Mouse (Mus musculus) cerebellum, adult 18-20 months (tissue): ENCODE results near the gene Vegfb.
A peak's percentile ranks its signal among the peaks of the same experiment; 100 is the strongest.

ENCODE experiments used
- DNase-seq, 2 experiments: peaks; one replicate each; pipeline ENCODE4 v3.0.0; 2021

Vegfb gene

DNA sequence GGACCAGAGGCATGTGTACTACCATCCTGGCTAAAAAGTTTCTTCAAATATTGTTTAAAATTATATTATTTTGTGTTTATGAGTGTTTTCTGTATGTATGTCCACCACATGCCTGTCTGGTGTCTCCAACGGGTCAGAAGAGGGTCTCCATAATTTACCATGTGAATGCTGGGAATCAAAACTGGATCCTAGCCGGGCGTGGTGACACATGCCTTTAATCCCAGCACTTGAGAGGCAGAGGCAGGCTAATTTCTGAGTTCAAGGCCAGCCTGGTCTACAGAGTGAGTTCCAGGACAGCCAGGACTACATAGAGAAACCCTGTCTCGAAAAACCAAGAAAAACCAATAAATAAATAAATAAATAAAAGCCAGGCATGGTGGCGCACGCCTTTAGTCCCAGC is 3.7 kb upstream of the Vegfb start:
- peak in 1 of 2 experiments; percentile 9 for DNase-seq

DNA sequence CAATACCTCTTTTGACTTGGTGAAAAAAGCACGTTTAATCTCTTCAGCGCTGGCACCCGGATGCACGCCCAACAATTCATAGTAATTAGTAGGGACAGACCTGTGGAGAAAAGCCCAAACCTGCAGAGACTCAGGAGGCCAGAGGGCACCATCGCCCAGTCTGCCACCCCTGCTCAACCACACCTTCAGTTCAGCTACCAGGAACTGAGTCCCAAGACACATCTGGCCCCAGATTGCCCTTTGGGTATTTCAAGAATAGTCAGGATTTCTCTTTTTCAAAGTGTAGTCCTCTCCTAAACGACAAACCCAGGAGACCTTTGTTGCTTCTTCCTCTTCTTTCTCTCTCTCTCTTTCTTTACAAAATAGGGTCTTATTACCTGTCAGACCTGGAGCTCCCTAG is 3.3 kb upstream of the Vegfb start:
- peak in 1 of 2 experiments; percentile 12 for DNase-seq

DNA sequence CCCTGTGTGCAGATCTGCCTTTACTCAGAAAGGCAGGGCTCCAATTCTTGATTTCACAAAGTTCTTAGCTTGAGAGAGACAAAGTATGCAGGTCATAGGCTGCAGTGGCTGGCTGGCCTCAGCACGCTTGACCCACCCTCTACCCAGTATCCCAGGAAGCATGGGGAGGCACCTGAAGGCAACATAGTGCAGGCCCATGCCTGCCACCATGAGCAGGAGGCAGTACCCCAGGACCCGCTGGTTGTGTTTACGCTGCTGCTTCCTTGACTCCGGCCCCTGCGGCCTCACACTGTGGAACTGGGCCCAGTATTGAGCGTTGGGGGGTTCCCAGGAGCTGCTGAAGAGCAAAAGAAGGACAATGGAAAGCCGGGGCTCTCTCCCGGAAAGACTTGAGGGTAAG is 1.8 kb upstream of the Vegfb start:
- no peak for DNase-seq

DNA sequence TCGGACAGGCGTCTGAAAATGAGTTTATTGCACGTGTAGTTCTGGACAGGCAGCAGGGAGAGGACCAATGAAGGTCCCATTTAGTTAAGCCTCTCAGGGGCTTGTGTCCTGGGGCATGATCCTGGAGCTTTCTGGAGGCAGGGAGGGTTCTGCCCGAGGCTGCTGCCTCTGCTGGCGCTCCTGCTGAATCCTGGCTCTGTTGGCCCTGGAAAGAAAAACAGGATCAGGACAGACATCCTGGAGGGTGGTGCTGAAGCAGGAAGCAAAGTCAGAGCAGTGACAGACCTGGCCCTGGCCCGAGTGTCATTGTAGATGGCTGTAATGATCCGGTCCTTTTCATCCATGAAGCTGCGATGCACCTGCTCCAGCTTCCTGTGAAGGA is 444 bp upstream of the Vegfb start:
- no peak for DNase-seq

DNA sequence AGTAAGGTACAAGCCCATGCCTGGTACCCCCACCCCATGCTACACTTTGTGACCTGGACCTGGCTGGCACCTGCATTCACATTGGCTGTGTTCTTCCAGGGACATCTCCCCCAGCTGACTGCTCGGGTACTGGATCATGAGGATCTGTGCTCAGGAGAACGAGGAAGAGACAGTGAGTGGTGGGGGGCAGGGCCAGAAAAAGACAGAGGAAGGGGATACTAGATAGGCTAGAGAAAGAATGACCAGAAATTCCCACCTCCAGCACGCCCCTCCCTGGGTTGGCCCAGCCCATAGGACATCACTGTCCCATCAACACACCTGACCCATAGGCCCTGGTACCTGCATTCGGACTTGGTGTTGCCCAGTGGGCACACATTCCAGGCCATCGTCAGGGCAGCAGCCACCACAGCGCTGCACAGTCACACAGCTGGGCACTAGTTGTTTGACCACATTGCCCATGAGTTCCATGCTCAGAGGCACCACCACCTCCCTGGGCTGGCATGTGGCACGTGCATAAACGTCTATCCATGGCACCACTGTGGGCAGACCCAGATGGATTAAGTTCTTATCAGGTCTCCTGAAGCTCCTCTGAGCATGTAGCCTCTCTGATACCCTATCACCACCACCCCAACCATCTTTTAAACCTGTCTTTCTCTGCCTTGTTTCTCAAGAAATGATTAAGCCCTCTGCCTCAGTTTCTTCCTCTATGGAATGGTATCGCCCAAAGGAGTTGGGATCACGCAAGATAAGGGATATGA is 1.3 kb downstream of the Vegfb start:
- DNase-seq = no peak

DNA sequence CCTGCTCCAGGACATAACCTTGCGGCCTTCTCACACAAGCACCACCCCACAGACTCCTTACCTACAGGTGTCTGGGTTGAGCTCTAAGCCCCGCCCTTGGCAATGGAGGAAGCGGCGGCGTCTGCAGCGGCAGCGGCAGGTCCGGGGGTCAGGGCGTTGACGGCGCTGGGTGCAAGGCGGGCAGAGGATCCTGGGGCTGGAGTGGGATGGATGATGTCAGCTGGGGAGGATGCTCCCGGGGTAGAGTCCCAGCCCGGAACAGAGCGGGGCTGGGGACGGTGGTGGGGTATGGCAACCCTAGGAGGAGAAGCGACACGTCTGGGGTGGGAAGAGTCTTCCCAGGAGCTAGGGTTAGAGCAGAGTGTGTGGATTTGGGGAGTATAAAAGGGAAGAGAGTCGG is 2.2 kb downstream of the Vegfb start:
- DNase-seq = no peak

DNA sequence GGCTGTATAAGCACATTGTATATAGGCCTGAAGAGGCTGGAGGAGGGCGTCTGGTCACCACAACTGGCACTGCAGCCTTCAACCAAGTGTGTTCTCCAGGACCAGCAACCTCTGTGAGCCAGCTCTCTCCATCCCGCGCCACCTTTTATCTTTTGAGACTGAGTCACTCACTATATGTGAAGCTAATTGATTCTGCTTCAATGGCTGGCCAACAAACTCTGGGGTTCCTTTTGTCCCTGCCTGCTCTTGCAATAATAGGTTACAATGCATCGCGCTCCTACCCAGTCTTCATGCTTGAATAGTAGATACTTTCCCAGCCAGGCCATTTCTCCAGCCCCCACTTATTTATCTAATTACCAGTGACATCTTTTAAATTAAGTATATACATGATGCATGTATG is 3.8 kb downstream of the Vegfb start:
- no peak for DNase-seq

DNA sequence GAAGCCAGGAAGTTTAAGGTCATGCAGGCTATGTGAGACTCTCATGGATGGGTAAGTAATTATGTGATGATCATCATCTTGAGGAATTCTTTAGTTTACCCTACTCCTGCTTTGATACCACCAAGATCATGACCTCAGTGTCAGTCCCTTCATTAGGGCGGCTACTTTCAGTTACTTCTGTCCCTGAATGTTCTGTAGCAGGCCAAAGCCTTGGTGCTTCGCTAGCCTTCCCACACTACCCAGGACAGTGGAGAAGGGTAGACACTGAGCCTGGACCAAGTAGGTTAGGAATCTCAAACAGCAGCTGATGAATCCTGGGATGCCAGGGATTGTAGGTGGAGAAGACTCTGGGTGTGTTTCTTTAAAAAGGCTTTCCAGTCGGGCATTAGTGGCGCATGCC is 6.0 kb downstream of the Vegfb start:
- no peak for DNase-seq

DNA sequence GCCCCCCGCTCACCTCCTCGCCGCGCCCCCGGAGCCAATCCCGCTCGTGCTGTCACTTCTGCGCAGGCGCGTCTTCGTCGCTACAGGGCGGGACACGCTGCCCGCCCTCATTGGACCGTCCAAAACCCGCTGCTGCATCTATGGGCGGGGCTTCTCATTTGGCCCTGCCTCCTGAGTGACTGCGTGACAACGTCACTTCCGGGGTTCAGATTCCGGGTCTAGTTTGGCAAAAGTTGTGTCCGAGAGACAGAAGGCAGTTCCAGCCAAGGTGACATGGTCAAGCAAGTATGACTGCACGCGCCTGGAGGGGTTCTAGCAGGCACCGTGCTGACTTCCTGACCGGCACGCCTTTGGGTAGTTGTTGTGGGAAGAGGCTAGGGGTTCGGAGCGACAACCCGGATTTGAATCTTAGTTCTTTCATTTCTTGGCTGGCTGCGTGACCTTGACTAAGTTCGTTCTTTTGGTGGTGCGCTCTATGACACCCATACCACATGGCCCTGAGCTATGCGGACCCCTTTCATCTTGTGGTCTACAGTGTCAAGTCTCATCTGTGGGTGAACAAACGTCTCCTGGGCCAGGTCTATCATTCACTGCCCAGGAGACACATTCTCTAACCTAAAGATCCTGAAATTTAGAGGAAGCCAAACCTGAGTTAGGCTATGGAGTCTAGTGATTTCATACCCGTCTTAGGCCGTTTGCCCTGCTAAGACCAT is 6.9 kb downstream of the Vegfb start, which contains the start of gene Fkbp2:
Gene Fkbp2 (minus strand): TSS at position 121 of the 713 bp plus-strand sequence.
- peak; percentile 99 for DNase-seq

DNA sequence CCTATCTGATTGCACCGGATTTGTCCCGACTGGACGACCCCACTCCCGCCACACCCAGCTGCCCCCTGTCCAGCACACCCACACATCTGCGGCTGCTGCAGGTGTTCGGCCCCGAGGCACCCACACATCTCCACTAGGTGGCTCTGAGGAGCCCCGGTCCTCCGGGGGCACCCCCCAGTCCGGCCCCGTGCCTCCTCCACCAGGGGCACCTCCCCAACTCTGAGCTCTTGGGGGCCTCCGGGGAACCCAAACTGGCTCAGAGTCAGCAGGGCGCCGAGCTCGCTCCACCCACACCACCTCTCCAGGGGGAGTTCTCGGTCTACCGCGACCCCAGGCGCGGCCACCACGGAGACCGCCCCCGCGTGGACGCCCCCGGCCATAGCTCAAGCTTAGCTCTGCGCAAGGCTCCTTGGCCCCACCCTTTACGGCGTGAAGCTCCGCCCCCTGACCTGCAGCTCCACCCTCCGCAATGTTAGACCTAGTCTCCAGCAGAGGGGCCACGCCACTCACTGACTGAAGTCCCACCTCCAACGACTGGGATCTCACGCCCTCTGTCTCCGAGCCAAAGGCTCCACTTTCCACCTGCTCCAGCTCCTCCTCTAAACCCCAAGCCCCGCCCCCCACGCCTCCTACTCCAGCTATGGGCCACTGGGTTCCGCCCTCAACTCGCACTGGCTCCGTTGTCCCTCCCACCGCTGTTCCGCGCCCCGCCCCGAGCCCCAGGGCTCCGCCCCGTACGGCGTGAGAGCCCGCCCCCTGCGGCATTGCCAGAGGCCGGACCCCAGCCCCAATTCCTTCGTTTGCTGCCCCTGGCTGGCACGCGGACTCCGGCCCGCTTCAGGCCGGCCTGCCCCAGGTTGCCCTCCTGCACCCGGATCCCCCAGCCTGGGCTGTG is 7.7 kb downstream of the Vegfb start:
- peak; percentile 99 for DNase-seq

DNA sequence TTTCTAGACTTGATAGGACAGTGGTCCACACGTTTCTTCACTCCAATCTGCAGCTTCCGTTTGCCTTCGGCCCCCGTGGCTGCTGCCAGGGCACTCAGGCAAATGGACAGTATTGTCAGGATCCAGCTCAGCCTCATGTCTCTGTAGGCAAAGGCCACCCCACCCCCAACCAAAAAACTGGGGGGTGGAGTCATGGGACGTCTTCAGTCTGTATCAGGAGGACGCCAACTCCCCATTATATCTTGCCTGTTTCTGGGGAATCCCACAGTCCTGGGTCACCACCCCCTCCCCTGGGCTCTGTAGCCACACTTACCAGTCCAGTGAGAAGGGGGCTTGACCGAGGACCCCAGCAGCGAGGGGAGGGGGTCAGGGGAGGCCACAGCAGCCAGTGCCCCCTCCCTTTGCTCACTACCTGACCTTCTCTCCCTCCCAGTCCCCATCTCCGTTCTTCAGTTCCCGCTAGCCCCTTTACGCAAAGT is 8.4 kb downstream of the Vegfb start:
- DNase-seq = peak in 1 of 2 experiments; percentile 58

DNA sequence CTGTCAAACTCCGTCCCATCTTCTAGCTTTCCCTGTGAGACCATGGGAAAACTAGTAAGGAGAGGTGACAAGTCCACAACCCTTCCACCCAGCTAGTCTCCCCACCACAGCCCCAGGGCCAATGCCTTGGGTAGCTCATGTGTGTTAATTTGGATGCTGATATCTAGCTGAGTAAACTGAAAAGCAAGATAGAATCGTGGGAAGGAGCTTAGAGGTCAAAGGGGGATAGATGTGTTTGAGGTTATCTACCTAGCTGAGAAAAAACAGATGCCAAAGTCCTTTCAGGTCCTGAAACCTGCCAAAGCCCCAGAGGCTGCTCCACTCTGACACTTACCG is 8.8 kb downstream of the Vegfb start:
- no peak for DNase-seq

DNA sequence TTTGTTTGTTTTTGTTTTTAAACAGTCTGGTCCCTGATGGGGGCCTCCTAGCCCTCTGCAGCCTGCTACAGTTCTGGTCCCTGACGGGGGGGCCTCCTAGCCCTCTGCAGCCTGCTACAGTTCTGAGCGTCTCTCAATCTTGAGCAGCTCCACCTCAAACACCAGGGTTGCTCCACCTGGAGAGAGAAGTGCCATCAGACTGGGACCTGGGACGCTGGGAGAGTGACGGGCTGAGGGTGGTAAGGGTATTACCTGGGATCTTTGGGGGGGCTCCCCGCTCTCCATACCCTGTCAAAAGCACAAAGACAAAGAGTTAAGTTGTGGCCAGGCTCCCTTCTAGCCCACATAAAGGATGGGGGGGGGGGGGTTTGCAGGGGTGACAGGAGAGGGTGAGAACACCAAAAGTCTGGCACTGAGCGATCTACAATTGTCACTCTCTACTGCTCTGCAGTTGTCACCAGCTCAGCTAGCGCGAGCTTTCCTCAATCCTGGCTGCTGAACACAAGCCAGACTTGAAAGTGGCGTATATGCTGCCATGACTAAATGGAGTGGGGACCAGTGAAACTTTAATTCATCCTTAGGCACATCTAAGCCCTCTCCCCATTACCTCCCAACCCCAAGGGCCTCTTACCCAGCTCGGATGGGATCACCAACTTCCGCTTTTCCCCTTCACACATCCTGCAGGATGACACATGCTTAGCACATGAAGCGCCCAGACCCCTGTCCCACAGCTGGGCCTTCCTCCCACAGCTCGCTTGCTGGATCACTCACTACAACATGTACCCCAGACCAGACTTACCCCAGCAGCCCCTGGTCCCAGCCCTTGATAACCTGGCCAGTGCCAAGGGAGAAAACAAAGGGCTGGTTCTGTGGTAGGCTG is 9.5 kb downstream of the Vegfb start:
- DNase-seq = no peak

DNA sequence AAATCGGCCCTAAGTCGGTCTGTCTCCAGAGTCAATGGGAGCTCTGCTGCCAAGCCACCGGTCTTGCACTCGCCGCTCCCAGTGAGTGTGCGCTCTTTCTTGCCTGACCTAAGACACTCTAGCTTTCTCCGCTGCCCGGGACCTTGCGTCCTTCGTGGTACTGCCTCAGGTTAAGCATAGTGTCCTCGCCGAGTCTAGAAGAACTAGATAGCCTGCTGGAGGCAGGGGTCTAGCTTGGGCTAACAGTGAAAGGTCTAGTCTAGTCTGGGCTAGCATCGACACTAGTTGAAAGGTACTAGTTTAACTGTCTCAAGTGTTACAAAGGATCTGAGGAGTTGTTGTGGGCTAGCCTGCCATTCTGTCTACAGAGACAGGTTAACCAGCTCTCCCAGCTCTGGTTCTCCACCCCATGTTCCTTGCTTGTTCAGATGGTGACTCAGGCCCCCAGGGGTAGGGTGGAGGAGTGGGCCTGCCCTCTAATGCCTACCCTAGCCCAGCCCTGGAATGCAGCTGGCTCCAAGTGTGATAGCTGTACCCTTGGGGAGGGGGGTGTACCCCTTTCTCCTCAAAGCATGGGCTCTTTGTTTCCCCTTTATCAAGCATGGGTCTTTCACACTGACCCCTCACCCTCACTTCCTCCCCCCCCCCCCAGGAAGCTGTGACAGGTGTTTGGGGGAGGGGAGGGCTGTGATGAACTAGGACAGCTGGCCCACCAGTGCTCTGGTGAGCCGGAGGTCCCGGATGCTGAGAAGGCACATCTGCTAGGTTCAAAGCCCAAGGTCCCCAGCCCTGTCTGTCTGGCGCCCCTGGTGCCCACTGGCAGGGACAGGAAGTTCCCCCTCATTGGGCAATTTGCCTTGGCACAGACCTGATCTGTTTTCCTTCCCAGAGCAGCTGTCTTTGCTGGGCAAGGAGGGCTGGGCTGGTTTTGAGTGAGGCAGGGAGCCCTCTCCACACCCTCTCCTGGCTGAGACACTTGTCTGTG is 11.6 kb downstream of the Vegfb start, which contains the start of gene Plcb3:
Gene Plcb3 (minus strand): TSS at position 934 of the 985 bp plus-strand sequence.
- peak; percentile 42 to 50 for DNase-seq

DNA sequence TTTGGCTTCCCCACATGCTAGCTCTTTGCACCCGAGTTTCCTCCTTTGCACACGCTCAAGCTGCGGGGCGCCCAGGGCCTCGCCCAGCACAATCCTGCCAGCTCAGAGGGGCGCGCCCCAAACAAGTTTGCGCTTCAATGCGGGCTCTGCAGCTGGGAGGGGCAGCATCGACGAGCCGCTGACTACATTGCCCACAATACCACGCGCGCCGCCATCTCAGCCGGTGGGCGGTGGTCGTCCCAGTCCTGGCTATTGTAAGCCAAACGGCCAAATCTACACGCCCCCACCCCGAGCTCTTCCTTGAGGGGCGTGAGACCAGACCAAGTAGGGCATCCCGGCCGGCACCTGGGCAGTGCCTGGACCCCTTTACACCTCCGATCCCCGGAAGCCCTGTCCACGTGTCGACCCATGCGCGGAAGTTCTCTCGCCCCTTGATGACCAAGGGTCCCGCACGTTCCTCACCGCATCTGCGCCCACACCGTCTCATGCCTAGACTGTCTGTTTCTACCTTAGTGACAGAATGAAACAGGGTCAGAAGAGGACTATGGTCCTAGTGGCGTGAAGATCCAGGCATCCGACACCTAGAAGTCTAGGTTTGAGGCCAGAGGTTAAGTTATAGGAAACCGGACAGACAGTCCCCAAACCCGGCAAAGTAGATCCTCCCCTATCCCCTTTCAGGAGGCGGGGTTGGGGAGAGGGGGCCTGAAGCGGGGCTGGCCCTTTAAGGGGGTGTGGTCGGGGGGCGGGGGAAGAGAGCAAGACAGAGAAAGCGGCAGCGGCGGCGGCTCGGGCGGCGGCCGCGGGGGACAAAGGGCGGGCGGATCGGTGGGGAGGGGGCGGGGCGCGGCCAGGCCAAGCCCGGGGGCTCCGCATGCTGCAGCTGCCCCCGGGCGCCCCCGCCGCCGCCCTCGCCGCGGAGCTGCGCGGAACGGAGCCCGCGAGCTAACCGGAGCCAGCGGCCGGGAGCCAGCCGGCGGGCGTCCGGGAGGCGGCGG is 12.9 kb downstream of the Vegfb start, which contains the start of gene Ppp1r14b:
Gene Ppp1r14b (plus strand): TSS at position 758 of the 995 bp plus-strand sequence.
- peak; percentile 58 to 61 for DNase-seq

DNA sequence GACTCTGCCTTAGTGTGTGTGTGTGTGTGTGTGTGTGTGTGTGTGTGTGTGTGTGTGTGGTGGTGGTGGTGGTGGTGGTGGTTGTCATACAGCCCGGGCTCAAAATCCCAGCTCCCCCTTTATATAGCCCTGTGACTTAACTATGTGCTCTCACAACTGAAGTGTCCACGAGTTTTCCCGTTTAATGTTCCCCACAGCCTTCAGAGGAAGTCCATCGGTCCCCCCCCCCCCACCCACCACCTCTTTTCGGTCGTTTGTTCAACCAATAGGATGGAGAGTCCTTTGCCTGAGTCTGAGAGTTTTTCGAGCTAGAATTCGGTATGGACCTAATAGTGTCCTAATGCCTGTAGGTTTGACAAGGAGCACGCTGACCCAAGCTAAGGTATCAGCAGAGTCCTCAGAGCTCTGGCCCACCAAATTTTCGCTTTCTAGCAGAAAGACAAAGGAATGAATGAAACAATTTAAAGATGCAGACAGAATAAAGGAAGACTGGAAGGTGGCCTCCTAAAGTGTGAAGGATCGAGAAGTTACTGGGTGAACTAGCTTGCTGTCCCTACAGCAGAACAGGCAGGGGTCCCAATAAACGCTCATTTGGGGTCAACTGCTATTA is 13.8 kb downstream of the Vegfb start:
- no peak for DNase-seq

DNA sequence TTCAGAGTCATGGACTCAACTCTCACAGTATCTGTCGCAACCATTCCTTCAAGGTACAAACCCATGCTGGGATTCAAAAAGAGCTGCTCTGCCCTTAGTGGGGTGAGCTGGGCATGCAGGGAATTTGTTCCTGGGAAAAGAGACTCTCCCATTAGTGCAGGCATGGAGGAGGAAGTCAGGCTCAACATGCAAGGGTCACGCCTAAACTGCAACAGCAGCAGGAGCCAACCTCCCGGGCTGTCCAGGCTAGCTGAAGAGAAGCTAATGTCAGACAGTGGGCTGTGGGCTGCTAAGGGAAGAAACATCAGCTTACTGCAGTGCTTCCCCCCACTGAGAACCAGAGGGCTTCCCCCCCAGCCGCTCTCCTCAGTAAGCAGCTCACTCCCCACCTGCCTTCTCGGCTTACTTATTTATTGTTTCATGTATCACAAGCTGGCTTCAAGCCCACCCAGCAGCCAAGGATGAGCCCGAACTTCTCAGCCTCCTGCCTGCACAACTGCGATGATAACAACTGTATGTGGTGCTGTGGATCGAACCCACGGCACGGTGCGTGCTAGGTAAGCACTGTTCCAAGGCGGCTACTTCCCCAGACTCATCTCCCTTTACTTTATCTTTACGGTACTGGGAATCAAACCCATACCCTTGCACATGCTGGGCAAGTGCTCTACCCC is 15.1 kb downstream of the Vegfb start:
- no peak for DNase-seq

DNA sequence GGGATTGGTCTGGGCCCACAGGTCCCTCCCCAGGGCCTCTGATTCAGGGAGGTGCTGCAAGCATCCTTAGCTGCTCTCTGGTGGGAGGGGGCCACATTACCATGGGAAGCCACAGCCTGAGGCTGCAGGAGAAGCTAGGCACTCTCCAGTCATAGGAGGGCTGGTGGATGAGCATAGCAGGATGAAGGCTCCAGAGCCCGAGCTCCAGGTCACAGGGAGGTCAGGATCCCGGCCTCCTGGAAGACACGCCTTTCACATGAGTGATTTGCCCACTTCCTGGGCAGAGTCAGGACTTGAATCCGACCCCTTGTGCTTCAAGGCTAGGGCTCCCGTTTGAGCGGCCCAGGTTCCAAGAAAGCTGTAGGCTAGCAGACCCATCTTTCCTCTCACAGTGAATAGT is 15.8 kb downstream of the Vegfb start:
- no peak for DNase-seq
